Mouse (Mus musculus) midbrain, embryonic 10.5 days (tissue): ENCODE data around the gene Spag8. TPM values are rescaled to one million over a fixed set of nuclear protein-coding genes. Genes with fewer than 3 reads are reported as not detected.

ENCODE experiments used
- DNase-seq: peaks from one replicate; pipeline ENCODE4 v3.0.0-alpha.2; 2017; ENCODE audit warnings: low spot score
- H3K27ac ChIP-seq: fragments of 300-500 bp; sonication (generic); replicated peaks from 2 replicates; pipeline ENCODE4 v1.5.1; 2016; ENCODE audit warnings: mild to moderate bottlenecking
- H3K27me3 ChIP-seq: fragments of 300-500 bp; sonication (generic); 2 replicates; pipeline ENCODE4 v1.6.1; 2016; ENCODE audit warnings: low read depth, mild to moderate bottlenecking; ENCODE audit not compliant: poor library complexity, severe bottlenecking
- H3K36me3 ChIP-seq: fragments of 300-500 bp; sonication (generic); 2 replicates; pipeline ENCODE4 v1.6.1; 2016; ENCODE audit warnings: mild to moderate bottlenecking, moderate library complexity
- H3K4me1 ChIP-seq: fragments of 300-500 bp; sonication (generic); 2 replicates; pipeline ENCODE4 v1.6.1; 2016
- H3K4me3 ChIP-seq: fragments of 300-500 bp; sonication (generic); 2 replicates; pipeline ENCODE4 v1.5.1; 2016; ENCODE audit warnings: mild to moderate bottlenecking, moderate library complexity
- H3K9me3 ChIP-seq: fragments of 300-500 bp; sonication (generic); replicated peaks from 2 replicates; pipeline ENCODE4 v1.6.1; 2016; ENCODE audit warnings: mild to moderate bottlenecking
- WGBS: fragments of 180-500 bp; shearing (Covaris S2); methylation state at CpG from one replicate; pipeline ENCODE4 v1.1.7; 2016; 5-methylcytosine and 5-hydroxymethylcytosine counted together
- microRNA-seq: library from miRNA; unstranded; fragments of <30 nt; microRNA quantifications from one replicate; pipeline ENCODE4, GENCODE M21; 2017
- polyA plus RNA-seq: library from polyadenylated mRNA; unstranded; fragments of >200 nt; fragmentation: Nextera tagmentation; extraction: Ambion mirVana; gene quantifications from 2 replicates; pipeline ENCODE4 v1.2.1, GENCODE M21; 2016

The Spag8 gene
- polyA plus RNA-seq, 1 experiment from 2014 or later = 3.0 TPM

GRCm38 (mm10) chr4:43613060-43613730, 40.2 kb downstream of the Spag8 start:
- Histone ChIP-seq H3K4me1 (no peaks in the 10 kb centered on the region), H3K9me3 (no peaks in the 10 kb centered on the region), H3K27me3 (no peaks in the 10 kb centered on the region), H3K36me3 (no peaks in the 10 kb centered on the region), H3K4me3 (no peak overlapping the region), H3K27ac (no peak overlapping the region)
- 69% methylated on average over 3 of the region's 3 CpGs for WGBS
- DNase-seq = no peak

- Histone ChIP-seq H3K4me3 (no peak overlapping the region), H3K27me3 (no peaks in the 10 kb centered on the region), H3K27ac (no peak overlapping the region), H3K9me3 (no peaks in the 10 kb centered on the region), H3K4me1 (no peaks in the 10 kb centered on the region), H3K36me3 (no peaks in the 10 kb centered on the region)
- DNase-seq = no peak
- 78% methylated on average over 10 of the region's 10 CpGs for WGBS
Measured at GRCm38 (mm10) chr4:43612534-43612933, 40.9 kb downstream of the Spag8 start.

- no peak overlapping the region for H3K27ac ChIP-seq
- no peaks in the 10 kb centered on the region for H3K27me3 ChIP-seq
- H3K4me1 ChIP-seq = no peaks in the 10 kb centered on the region
- no peaks in the 10 kb centered on the region for H3K36me3 ChIP-seq
- WGBS = 82% methylated on average over 9 of the region's 9 CpGs
- H3K4me3 ChIP-seq = no peak overlapping the region
- DNase-seq = no peak
- H3K9me3 ChIP-seq = no peaks in the 10 kb centered on the region
Measured at GRCm38 (mm10) chr4:43604751-43605685, 48.4 kb downstream of the Spag8 start.

- no peaks in the 10 kb centered on the region for H3K4me1 ChIP-seq
- 79% methylated on average over 3 of the region's 3 CpGs for WGBS
- no peaks in the 10 kb centered on the region for H3K36me3 ChIP-seq
- no peaks in the 10 kb centered on the region for H3K27me3 ChIP-seq
- no peak for DNase-seq
- H3K27ac ChIP-seq = no peak overlapping the region
- H3K9me3 ChIP-seq = no peaks in the 10 kb centered on the region
- no peak overlapping the region for H3K4me3 ChIP-seq
Measured at GRCm38 (mm10) chr4:43604099-43604498, 49.3 kb downstream of the Spag8 start.

Small RNA genes lying within 50 kb of the gene (microRNA-seq; reads per million reads assigned to microRNA genes)
- gene Gm25262 = not detected

Other genes starting within 250 kb of the Spag8 start
- gene Fam166b, start 224.5 kb downstream of the Spag8 start, polyA plus RNA-seq = 0.14 and 0.25 TPM in 2 replicates
- 2.9 and 6.0 TPM in 2 replicates for gene Tesk1, start 211.7 kb downstream of the Spag8 start, polyA plus RNA-seq
- gene Cd72, start 199.0 kb downstream of the Spag8 start, polyA plus RNA-seq = 1.4 and 1.8 TPM in 2 replicates
- gene Sit1, start 169.9 kb downstream of the Spag8 start, polyA plus RNA-seq = not detected in 2 replicates
- 44.8 and 48.4 TPM in 2 replicates for gene Ccdc107, start 160.7 kb downstream of the Spag8 start, polyA plus RNA-seq
- gene Arhgef39, start 153.9 kb downstream of the Spag8 start, polyA plus RNA-seq = 48.5 and 52.8 TPM in 2 replicates
- 0.67 and 0.69 TPM in 2 replicates for gene Car9, start 146.6 kb downstream of the Spag8 start, polyA plus RNA-seq
- gene Tpm2, start 129.8 kb downstream of the Spag8 start, polyA plus RNA-seq = 41.6 and 44.5 TPM in 2 replicates
- gene Creb3, start 91.3 kb downstream of the Spag8 start, polyA plus RNA-seq = 43.1 and 49.1 TPM in 2 replicates
- 43.3 and 47.2 TPM in 2 replicates for gene Tln1, start 90.9 kb downstream of the Spag8 start, polyA plus RNA-seq
- gene Rgp1, start 74.9 kb downstream of the Spag8 start, polyA plus RNA-seq = 20.7 and 21.0 TPM in 2 replicates
- 26.7 and 31.6 TPM in 2 replicates for gene Gba2, start 74.7 kb downstream of the Spag8 start, polyA plus RNA-seq
- gene Msmp, start 69.1 kb downstream of the Spag8 start, polyA plus RNA-seq = 0.32 and 0.74 TPM in 2 replicates
- 11.7 and 14.3 TPM in 2 replicates for gene Npr2, start 21.7 kb downstream of the Spag8 start, polyA plus RNA-seq
- 75.5 and 79.3 TPM in 2 replicates for gene Hint2, start 2.9 kb upstream of the Spag8 start, polyA plus RNA-seq
- gene Tmem8b, start 15.4 kb upstream of the Spag8 start, polyA plus RNA-seq = 4.6 and 7.2 TPM in 2 replicates
- 1.6 and 2.1 TPM in 2 replicates for gene Fam221b, start 15.6 kb upstream of the Spag8 start, polyA plus RNA-seq
- not detected in 2 replicates for gene Olfr70, start 47.2 kb upstream of the Spag8 start, polyA plus RNA-seq
- gene Olfr71, start 56.7 kb upstream of the Spag8 start, polyA plus RNA-seq = not detected in 2 replicates
- gene Hrct1, start 73.6 kb upstream of the Spag8 start, polyA plus RNA-seq = 0.21 TPM in 1 of 2 replicates, not detected in the other
- gene Spaar, start 76.4 kb upstream of the Spag8 start, polyA plus RNA-seq = 0.02 TPM in 1 of 2 replicates, not detected in the other
- gene Olfr159, start 117.4 kb upstream of the Spag8 start, polyA plus RNA-seq = not detected in 2 replicates
- not detected in 2 replicates for gene Olfr156, start 170.3 kb upstream of the Spag8 start, polyA plus RNA-seq
- gene Olfr157, start 186.6 kb upstream of the Spag8 start, polyA plus RNA-seq = not detected in 2 replicates
- gene Olfr155, start 198.0 kb upstream of the Spag8 start, polyA plus RNA-seq = not detected in 2 replicates
- gene Reck, start 221.9 kb upstream of the Spag8 start, polyA plus RNA-seq = 8.7 and 10.0 TPM in 2 replicates